Mouse (Mus musculus): ENCODE results near the gene 2310022A10Rik.

2310022A10Rik gene

GRCm38 (mm10) chr7:27560291-27560887, 7.4 kb downstream of the 2310022A10Rik start:
- ChIA-PET POLR2A (interaction anchor here (0.6 to 5.3 kb wide), 22 partner anchors 8 to 649 kb away, joined by 3 to 41 read pairs (median 4); partner anchors contain the start of gene Akt2 (in 1 of the 4)), CTCF (interaction anchor here in 2 of 4 experiments (0.6 to 2.2 kb wide), 3 partner anchors 34 to 272 kb away, joined by 3 to 6 read pairs (median 4); no protein-coding TSS in a partner anchor)

DNA sequence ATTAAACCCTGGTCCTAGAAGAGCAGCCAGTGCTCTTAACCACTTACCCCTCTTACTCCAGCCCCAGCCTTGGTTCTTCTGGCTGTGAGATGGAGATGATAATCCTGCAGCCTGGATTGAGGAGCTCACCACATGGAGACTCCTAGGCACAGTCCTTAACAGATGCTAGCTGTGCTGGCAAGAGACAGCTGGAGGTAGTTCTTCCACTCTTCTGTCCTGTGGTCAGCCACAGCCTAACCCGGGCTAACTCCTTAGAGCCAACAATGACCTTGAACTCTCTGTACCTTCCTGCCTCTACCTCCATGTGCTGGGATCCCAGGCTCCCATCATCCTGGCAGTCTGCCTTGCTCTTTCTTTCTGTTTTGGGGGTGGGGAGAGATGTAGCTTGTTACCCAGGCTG, 7.9 kb downstream of the 2310022A10Rik start:
- ChIA-PET CTCF (interaction anchor here in 2 of 4 experiments (0.8 to 2.2 kb wide), 2 partner anchors 34 to 35 kb away, joined by 3 to 6 read pairs; no protein-coding TSS in a partner anchor), POLR2A (interaction anchor here in 3 of 4 experiments (0.5 to 5.3 kb wide), 16 partner anchors 8 to 587 kb away, joined by 3 to 41 read pairs (median 5); partner anchors contain the start of gene Akt2 (in 1 of the 3))

DNA sequence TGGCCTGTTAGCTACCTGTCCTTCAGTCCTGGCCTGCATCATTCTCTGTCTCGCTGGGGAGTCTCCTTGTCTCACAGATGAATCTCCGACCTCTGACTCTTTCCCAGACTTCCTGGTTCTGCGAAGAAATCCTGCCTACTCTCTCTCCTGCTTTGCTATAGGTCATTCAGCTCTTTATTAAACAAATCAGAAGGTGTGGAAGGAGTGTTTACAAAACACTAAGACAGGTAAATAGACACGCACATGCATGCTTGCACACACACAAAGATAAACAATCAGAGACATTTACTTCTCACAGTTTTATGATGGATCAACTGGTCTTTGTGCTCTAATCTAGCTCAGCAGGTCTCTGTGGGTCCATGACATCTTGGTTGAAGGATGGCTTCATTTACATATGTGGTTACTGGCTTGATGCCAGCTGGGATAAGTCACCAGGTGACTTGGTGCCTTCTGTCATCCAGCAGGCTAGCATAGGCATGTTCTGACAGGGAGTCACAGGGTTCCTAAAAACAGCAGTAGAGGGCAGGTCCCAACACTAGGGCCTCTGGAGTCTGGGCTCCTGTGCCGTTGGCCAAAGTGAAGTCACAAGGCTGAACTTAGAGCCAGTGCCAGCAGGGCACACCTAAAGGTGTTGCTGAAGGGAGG, 16.7 kb downstream of the 2310022A10Rik start:
- POLR2A ChIA-PET, result interaction anchor here (0.5 to 9.3 kb wide), 36 partner anchors 8 to 374 kb away, joined by 3 to 151 read pairs (median 4); partner anchors contain the start of genes Sertad1 (in 2 of the 4), Akt2 (in 1 of the 4), BC024978 (in 1 of the 4) and Snrpa (in 1 of the 4)
- CTCF ChIA-PET, result interaction anchor here (0.7 to 1.3 kb wide), 6 partner anchors 18 to 285 kb away, joined by 3 to 4 read pairs (median 3); no protein-coding TSS in a partner anchor

DNA sequence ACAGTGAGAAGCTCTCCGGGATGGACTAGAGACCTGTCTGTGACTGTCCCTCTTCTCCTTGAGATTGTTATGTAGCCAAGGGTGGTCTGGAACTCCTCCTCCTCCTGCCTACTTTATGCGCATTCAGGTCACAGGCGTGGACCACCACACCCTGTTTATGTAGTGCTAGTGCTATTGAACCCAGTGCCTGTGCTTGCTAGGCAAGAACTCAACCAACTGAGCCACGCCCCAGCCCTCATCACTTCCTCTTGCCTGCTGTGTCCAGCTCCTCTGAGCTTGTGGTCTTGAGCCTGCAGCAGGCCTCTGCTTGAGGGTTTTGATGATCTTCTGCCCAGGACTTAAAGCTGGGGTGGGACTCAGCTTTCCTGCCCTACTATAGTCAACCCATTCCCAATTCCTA, 19.1 kb downstream of the 2310022A10Rik start:
- ChIA-PET CTCF (interaction anchor here in 3 of 4 experiments (0.5 to 1.4 kb wide), 6 partner anchors 9 to 73 kb away, joined by 3 to 10 read pairs (median 4); no protein-coding TSS in a partner anchor), POLR2A (interaction anchor here in 3 of 4 experiments (0.5 to 9.3 kb wide), 40 partner anchors 9 to 393 kb away, joined by 3 to 151 read pairs (median 4); partner anchors contain the start of genes Akt2 (in 2 of the 3), BC024978 (in 1 of the 3), Map3k10 (in 1 of the 3) and Rab4b (in 1 of the 3))

DNA sequence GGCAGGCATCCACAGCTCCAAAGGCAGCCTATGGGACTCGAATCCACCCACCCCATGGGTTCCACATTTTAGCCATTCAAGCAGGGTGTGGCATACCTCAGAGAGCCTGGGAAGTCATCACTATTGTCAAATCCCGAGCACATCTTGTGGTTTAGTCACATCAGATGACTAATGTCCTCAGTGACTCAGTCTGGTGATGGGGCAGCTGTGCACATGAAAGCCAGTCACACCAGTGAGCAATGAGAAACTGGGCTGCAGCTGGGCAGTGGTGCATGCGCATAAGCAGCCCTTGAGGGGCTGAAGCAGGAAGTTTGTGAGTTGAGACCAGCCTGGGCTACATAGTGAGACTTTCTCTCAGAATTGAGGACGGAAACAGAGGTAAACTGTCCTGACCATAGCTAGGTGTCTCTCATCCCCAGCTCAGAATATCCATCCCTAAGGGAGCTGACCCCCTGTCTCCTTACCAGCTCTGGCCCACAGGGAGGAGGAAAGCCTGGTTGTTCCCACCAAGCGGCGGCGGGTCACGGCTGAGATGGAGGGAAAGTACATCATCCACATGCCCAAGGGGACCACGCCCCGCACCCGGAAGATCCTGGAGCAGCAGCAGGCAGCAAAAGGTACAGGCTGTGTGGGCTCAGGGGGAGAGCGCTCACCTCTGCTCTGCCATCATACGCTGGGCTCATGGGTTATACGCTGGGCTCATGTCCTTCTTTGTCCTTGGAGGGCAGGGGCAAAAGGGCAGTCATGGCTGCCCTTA, 21.3 kb downstream of the 2310022A10Rik start:
- CTCF ChIA-PET, result interaction anchor here in 3 of 4 experiments (0.6 to 1.3 kb wide), 10 partner anchors 9 to 154 kb away, joined by 3 to 8 read pairs (median 3); partner anchors contain the start of genes 2310022A10Rik (in 1 of the 3) and Pld3 (in 1 of the 3)
- POLR2A ChIA-PET, result interaction anchor here (0.6 to 9.3 kb wide), 55 partner anchors 9 to 574 kb away, joined by 3 to 151 read pairs (median 4); partner anchors contain the start of genes 2310022A10Rik (in 2 of the 4), Akt2 (in 2 of the 4), Pld3 (in 2 of the 4) and Snrpa (in 2 of the 4)

- POLR2A ChIA-PET, result interaction anchor here in 3 of 4 experiments (0.6 to 2.5 kb wide), 29 partner anchors 9 to 320 kb away, joined by 3 to 13 read pairs (median 4); partner anchors contain the start of genes Sertad1 (in 2 of the 3) and Akt2 (in 1 of the 3)
- CTCF ChIA-PET, result interaction anchor here (0.5 to 1.9 kb wide), 27 partner anchors 9 to 1475 kb away, joined by 3 to 9 read pairs (median 4); partner anchors contain the start of gene Akt2 (in 1 of the 4)
Measured at GRCm38 (mm10) chr7:27576914-27577313, 23.9 kb downstream of the 2310022A10Rik start.

GRCm38 (mm10) chr7:27577589-27577988, 24.6 kb downstream of the 2310022A10Rik start:
- POLR2A ChIA-PET, result interaction anchor here in 2 of 4 experiments (0.8 to 2.5 kb wide), 13 partner anchors 8 to 87 kb away, joined by 3 to 13 read pairs (median 4); no protein-coding TSS in a partner anchor
- CTCF ChIA-PET, result interaction anchor here (0.6 to 1.9 kb wide), 15 partner anchors 9 to 1474 kb away, joined by 3 to 9 read pairs (median 4); partner anchors contain the start of gene Akt2 (in 1 of the 4)

DNA sequence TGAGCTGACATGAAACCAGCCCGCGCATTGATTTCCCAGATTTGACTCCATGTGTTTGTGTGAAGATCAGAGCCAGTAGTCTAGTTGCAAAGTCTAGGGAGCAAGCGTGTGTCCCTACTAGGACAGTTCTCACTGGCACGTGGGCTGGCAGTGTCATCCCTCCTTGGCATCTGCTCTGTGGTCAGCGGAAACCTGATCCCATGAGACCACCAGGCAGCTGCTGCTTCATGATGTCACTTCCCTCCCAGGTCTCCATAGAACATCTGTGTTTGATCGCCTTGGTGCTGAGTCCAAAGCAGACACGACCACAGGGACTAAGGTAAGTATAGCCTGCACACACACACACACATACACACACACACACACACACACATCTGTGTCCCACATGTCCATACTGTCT, 25.4 kb downstream of the 2310022A10Rik start:
- ChIA-PET POLR2A (interaction anchor here in 1 of 4 experiments (1.1 kb wide), 1 partner anchor 9 kb away, joined by 3 read pairs; no protein-coding TSS in a partner anchor), CTCF (interaction anchor here in 1 of 4 experiments (0.6 kb wide), 1 partner anchor 208 kb away, joined by 5 read pairs; no protein-coding TSS in a partner anchor)

DNA sequence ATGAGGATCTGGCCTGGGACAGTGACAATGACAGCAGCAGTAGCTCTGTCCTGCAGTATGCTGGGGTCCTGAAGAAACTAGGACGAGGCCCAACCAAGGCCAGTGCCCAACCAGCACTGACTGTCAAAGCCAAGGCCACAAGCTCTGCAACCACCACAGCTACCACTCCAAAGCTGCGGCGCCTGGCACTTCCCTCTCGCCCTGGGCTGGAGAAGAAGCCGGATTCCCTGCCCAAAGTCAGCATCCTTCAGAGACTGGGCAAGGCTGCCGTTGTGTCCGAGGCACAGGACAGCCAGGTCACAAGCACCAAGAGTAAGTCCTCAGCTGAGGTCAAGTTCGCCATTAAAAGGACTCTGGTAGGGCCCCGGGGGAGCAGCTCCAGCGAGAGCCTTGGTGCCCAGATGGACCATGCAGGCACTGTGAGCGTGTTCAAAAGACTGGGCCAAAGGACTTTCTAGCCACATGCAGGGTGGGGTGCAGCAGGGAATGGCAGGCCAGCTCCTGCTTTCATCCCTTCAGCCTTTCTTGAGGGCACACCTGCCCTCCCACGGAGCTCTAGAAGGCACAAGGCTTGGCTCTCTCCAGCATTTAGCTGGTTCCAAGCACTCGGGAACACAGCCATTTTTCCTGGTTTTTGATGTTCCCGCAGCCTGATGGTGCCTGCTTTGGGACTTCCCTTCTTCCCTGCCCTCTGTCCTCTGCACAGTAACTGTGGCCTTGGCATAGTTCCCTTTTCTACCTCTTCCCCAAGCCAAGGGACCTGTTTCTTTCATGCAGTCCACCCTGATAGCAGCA, 27.5 kb downstream of the 2310022A10Rik start:
- CTCF ChIA-PET, result interaction anchor here in 2 of 4 experiments (0.5 to 1.0 kb wide), 4 partner anchors 31 to 131 kb away, joined by 3 to 4 read pairs (median 3); no protein-coding TSS in a partner anchor
- POLR2A ChIA-PET, result interaction anchor here in 2 of 4 experiments (0.5 to 3.4 kb wide), 19 partner anchors 8 to 348 kb away, joined by 3 to 12 read pairs (median 3); partner anchors contain the start of genes Akt2 (in 1 of the 2), Coq8b (in 1 of the 2) and Zfp607b (in 1 of the 2)

DNA sequence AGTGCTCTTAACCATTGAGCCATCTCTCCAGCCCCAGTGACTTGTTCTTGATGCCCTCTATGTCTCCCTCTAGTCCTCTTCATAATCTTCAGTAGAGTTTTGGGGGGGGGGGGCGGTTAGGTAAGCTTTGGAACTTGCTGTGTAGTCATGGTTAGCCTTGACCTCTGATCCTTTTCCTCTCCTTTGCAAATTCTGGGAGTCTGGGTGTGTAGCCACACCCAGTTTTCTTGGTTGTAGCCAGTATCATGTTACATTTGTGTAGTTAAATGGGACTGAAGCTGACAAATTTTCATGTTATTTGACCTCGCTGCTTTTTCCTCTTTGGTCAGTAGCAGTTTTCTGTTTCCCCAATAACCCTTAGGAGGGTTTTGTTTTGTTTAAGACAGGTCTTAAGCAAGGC, 33.8 kb downstream of the 2310022A10Rik start:
- CTCF ChIA-PET, result interaction anchor here in 3 of 4 experiments (0.6 to 1.8 kb wide), 13 partner anchors 10 to 840 kb away, joined by 3 to 9 read pairs (median 3); partner anchors contain the start of gene Zfp607b (in 1 of the 3)
- POLR2A ChIA-PET, result interaction anchor here (0.6 to 11.6 kb wide), 43 partner anchors 9 to 1860 kb away, joined by 3 to 151 read pairs (median 4); partner anchors contain the start of genes Rab4b (in 1 of the 4) and Zfp607b (in 1 of the 4)

DNA sequence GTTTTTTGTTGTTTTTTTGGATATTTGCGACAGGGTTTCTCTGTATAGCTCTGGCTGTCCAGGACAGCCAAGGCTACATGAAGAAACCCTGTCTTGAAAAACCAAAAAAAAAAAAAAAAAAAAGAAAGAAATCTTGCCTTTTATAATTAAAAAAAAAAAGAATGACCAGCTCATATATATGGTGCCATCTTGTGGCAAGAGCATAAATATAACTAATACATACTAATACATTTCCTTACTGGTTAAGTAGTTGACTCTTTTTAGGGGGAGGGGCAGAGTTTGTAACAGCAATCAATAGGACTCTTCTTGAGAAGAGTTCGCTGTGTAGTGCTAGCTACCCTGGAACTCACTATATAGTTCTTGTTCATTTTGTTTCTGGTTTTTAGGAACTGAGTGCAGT, 34.7 kb downstream of the 2310022A10Rik start:
- POLR2A ChIA-PET, result interaction anchor here (0.6 to 11.6 kb wide), 33 partner anchors 8 to 392 kb away, joined by 3 to 151 read pairs (median 5); partner anchors contain the start of genes BC024978 (in 1 of the 4), Snrpa (in 1 of the 4) and Zfp607b (in 1 of the 4)

DNA sequence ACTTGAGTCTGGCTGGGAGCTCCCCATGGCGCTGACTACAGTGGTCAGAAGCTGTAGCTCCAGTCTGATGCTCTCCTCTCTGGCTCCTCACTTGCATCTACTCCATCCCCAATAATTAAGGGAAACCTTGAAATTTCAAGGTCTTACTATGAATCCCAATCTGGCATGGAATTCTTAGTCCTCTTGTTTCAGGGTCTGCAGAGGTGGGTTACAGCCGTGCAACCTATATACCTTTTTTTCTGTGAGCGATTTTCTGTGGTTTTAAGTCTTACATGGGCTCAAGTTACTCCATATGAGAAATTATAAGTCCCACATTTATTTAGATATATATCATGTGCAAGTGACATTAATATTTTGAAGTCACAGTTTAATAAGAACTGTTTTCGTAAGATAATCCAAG, 37.1 kb downstream of the 2310022A10Rik start:
- ChIA-PET POLR2A (interaction anchor here (0.6 to 11.6 kb wide), 22 partner anchors 8 to 287 kb away, joined by 3 to 151 read pairs (median 5); partner anchors contain the start of genes 2310022A10Rik (in 1 of the 4), Map3k10 (in 1 of the 4), Pld3 (in 1 of the 4) and Sertad1 (in 1 of the 4)), CTCF (interaction anchor here in 3 of 4 experiments (0.6 to 1.2 kb wide), 9 partner anchors 8 to 316 kb away, joined by 3 to 8 read pairs (median 4); no protein-coding TSS in a partner anchor)

More for the DNA sequence above, 34.7 kb downstream of the 2310022A10Rik start:
- CTCF ChIA-PET, result interaction anchor here in 3 of 4 experiments (0.6 to 1.6 kb wide), 9 partner anchors 11 to 286 kb away, joined by 3 to 8 read pairs (median 4); no protein-coding TSS in a partner anchor

GRCm38 (mm10) chr7:27590566-27591213, 37.7 kb downstream of the 2310022A10Rik start:
- ChIA-PET CTCF (interaction anchor here in 3 of 4 experiments (0.6 to 1.2 kb wide), 8 partner anchors 7 to 260 kb away, joined by 3 to 8 read pairs (median 4); no protein-coding TSS in a partner anchor), POLR2A (interaction anchor here (0.5 to 11.6 kb wide), 34 partner anchors 9 to 754 kb away, joined by 3 to 151 read pairs (median 6); partner anchors contain the start of genes Map3k10 (in 1 of the 4), Sertad1 (in 1 of the 4), Zfp60 (in 1 of the 4) and Zfp607b (in 1 of the 4))

- ChIA-PET CTCF (interaction anchor here (0.6 to 1.7 kb wide), 13 partner anchors 15 to 812 kb away, joined by 3 to 6 read pairs (median 4); partner anchors contain the start of gene Ttc9b (in 1 of the 4)), POLR2A (interaction anchor here (0.5 to 11.6 kb wide), 76 partner anchors 9 to 753 kb away, joined by 3 to 151 read pairs (median 4); partner anchors contain the start of genes 2310022A10Rik (in 2 of the 4), Pld3 (in 2 of the 4), Sertad1 (in 2 of the 4) and Zfp607b (in 2 of the 4))
Measured at GRCm38 (mm10) chr7:27591266-27592216, 38.5 kb downstream of the 2310022A10Rik start, which contains the start of gene Akt2. Gene Akt2, plus strand, starts transcription at chr7:27591552.
